Mouse (Mus musculus): ENCODE results near the gene Dnm3. TPM values are rescaled to one million over a fixed set of nuclear protein-coding genes. Genes with fewer than 3 reads are reported as not detected.

The Dnm3 gene
- polyA plus RNA-seq, 1 experiment from 2014 or later, result 71.6 TPM

DNA sequence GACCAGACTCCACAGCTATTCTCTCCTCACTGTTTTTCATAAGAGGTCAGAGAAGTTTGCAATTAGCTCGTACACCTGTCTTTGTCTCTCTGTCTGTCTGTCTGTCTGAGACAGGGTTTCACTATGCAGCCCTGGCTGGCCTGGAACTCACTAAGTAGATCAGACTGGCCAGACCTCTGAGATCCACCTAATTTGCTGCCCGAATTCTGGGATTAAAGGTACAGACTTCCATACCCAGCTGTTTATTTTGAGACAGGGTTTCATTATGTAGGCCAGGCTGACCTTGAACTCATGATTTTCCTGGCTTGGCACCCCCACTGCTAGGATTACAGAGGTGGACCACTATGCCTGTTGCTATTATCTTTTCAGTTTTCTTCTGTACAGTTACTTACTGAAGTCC is 319.3 kb downstream of the Dnm3 start:
- Histone ChIP-seq H3K4me3 (replicated peaks; ENCODE audit: low read length) (no peak overlapping the region), H3K27ac (no peak overlapping the region), H3K4me1 (replicated peaks; ENCODE audit: control insufficient read depth, insufficient read depth, low read length) (no peaks in the 10 kb centered on the region), H3K36me3 (replicated peaks; ENCODE audit: control insufficient read depth, insufficient read depth) (no peaks in the 10 kb centered on the region), H3K9me3 (ENCODE audit: control insufficient read depth, low read length) (no peaks in the 10 kb centered on the region), H3K27me3 (ENCODE audit: control insufficient read depth, insufficient read depth, low read length) (no peaks in the 10 kb centered on the region), H3K9ac (no peak overlapping the region), H3K4me2 (replicated peaks) (no peak overlapping the region)
- 78% methylated on average over 2 of the region's 2 CpGs for WGBS
- ATAC-seq (ENCODE audit: low FRiP score) (no peak), DNase-seq (ENCODE audit: low spot score) (no peak)

DNA sequence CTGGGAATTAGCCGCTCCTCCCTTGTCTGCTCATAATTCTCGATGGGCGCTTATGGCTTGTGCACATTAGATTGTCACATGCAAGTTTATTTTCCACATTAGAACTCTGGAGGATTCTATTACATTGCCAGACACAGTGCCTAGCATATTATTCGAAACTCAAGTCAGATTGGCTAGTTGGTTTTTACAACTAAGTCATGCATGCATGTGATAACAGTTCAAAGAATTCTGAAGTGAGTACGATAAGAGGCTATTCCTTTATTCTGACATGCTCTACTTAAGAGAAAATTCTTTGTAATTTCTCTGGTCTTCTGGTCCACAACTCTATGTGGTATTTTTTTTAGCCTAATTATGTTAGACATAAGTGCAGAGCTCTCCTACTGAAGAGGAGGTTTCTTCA is 320.2 kb downstream of the Dnm3 start:
- H3K27ac ChIP-seq, result no peak overlapping the region
- H3K36me3 ChIP-seq (replicated peaks; ENCODE audit: control insufficient read depth, insufficient read depth), result no peaks in the 10 kb centered on the region
- WGBS, result 93% methylated on average over 5 of the region's 5 CpGs
- no peaks in the 10 kb centered on the region for H3K9me3 ChIP-seq (ENCODE audit: control insufficient read depth, low read length)
- no peak overlapping the region for H3K4me3 ChIP-seq (replicated peaks; ENCODE audit: low read length)
- no peaks in the 10 kb centered on the region for H3K27me3 ChIP-seq (ENCODE audit: control insufficient read depth, insufficient read depth, low read length)
- no peaks in the 10 kb centered on the region for H3K4me1 ChIP-seq (replicated peaks; ENCODE audit: control insufficient read depth, insufficient read depth, low read length)
- ATAC-seq (ENCODE audit: low FRiP score) (no peak), DNase-seq (ENCODE audit: low spot score) (no peak)
- H3K4me2 ChIP-seq (replicated peaks), result no peak overlapping the region
- H3K9ac ChIP-seq, result no peak overlapping the region

DNA sequence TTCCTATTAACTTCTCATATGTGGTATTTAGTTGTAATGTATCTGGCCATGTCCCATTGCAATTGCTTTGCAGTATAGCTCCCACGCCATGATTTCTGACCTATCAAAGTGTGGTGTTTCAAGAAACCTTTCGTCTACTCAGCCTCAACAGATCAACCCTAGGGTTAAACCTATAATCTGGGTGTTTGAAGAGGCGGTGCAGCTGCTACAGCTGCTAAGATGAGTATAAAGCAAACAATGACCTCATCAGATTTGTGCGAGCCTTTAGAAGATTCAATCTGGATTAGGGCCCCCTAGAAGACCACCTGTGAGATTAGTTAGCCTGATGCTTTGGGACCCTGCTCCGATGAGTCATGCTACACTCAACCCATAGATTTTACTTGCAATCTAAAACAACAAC is 321.0 kb downstream of the Dnm3 start:
- Histone ChIP-seq H3K4me1 (replicated peaks; ENCODE audit: control insufficient read depth, insufficient read depth, low read length) (no peaks in the 10 kb centered on the region), H3K36me3 (replicated peaks; ENCODE audit: control insufficient read depth, insufficient read depth) (no peaks in the 10 kb centered on the region), H3K27ac (no peak overlapping the region), H3K27me3 (ENCODE audit: control insufficient read depth, insufficient read depth, low read length) (no peaks in the 10 kb centered on the region), H3K9ac (no peak overlapping the region), H3K4me2 (replicated peaks) (no peak overlapping the region), H3K9me3 (ENCODE audit: control insufficient read depth, low read length) (no peaks in the 10 kb centered on the region), H3K4me3 (replicated peaks; ENCODE audit: low read length) (no peak overlapping the region)
- DNase-seq (ENCODE audit: low spot score), result no peak
- ATAC-seq (ENCODE audit: low FRiP score), result no peak
- WGBS, result 90% methylated on average over 5 of the region's 5 CpGs

DNA sequence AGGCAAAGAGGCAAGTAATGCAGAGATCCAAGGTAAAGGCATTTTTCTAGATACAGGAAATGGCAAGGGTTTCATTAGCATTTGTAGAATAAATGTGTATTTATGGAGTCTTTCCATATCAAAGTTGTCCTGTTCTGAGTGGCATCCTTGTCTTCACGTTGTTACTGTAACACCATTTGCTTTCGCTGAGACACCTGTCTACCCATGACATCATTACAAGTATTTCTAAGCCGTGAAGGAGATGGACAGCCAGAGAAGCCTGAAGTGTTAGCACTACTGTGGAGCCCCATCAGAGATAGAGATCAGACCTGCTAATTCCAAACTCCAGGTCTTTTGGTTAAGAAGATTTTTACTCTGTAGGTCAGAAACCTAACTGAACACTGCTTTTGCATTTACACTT is 322.3 kb downstream of the Dnm3 start:
- DNase-seq (ENCODE audit: low spot score) (no peak), ATAC-seq (ENCODE audit: low FRiP score) (no peak)
- Histone ChIP-seq H3K36me3 (replicated peaks; ENCODE audit: control insufficient read depth, insufficient read depth) (no peaks in the 10 kb centered on the region), H3K27me3 (ENCODE audit: control insufficient read depth, insufficient read depth, low read length) (no peaks in the 10 kb centered on the region), H3K4me3 (replicated peaks; ENCODE audit: low read length) (no peak overlapping the region), H3K9ac (no peak overlapping the region), H3K4me2 (replicated peaks) (no peak overlapping the region), H3K9me3 (ENCODE audit: control insufficient read depth, low read length) (no peaks in the 10 kb centered on the region), H3K4me1 (replicated peaks; ENCODE audit: control insufficient read depth, insufficient read depth, low read length) (no peaks in the 10 kb centered on the region), H3K27ac (no peak overlapping the region)
- 83% methylated on average over 3 of the region's 3 CpGs for WGBS

DNA sequence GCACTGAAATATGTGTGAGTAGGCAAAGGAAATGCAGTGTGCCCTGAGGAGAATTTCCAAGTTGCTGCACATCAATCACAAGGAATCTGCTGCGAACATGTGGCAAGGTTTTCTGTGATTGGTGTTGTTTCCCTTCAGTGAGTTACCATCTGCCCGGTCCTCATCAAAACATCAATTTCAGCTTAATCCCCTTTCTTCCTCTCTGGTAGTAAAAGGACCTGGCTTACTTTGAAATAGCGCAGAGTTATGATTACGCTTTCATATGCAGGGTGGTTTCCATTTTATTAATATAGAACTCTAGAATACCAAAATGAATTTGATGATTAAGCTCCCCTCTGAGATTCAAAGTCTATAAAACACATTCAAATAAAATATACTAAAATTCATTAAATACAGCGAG is 324.7 kb downstream of the Dnm3 start:
- Histone ChIP-seq H3K27me3 (ENCODE audit: control insufficient read depth, insufficient read depth, low read length) (no peaks in the 10 kb centered on the region), H3K9me3 (ENCODE audit: control insufficient read depth, low read length) (no peaks in the 10 kb centered on the region), H3K4me1 (replicated peaks; ENCODE audit: control insufficient read depth, insufficient read depth, low read length) (no peaks in the 10 kb centered on the region), H3K4me2 (replicated peaks) (no peak overlapping the region), H3K9ac (no peak overlapping the region), H3K4me3 (replicated peaks; ENCODE audit: low read length) (no peak overlapping the region), H3K36me3 (replicated peaks; ENCODE audit: control insufficient read depth, insufficient read depth) (no peaks in the 10 kb centered on the region), H3K27ac (no peak overlapping the region)
- 68% methylated on average over 5 of the region's 5 CpGs for WGBS
- no peak for ATAC-seq (ENCODE audit: low FRiP score)
- no peak for DNase-seq (ENCODE audit: low spot score)

DNA sequence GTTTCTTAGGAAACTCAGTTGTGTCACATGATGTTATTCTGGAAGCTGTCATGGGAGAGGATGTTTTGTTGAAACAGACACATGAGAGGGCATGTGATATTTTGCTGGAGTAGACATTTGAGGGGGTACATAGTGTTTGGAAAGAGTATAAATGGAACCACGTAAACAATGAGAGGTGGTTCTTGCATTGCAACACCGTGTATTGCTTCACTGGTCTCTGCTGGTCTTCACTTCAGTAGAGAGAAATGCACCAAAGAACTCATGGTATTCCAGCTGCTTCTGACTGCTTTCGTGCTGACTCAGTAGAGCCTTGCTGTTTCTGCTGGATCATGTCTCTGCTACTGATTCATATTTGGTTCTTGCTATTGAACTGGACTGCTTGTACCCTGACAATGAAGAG is 328.1 kb downstream of the Dnm3 start:
- ATAC-seq (ENCODE audit: low FRiP score), result no peak
- Histone ChIP-seq H3K4me3 (replicated peaks; ENCODE audit: low read length) (no peak overlapping the region), H3K27ac (no peak overlapping the region), H3K9ac (no peak overlapping the region), H3K36me3 (replicated peaks; ENCODE audit: control insufficient read depth, insufficient read depth) (no peaks in the 10 kb centered on the region), H3K27me3 (ENCODE audit: control insufficient read depth, insufficient read depth, low read length) (no peaks in the 10 kb centered on the region), H3K4me2 (replicated peaks) (no peak overlapping the region), H3K4me1 (replicated peaks; ENCODE audit: control insufficient read depth, insufficient read depth, low read length) (no peaks in the 10 kb centered on the region), H3K9me3 (ENCODE audit: control insufficient read depth, low read length) (no peaks in the 10 kb centered on the region)
- no peak for DNase-seq (ENCODE audit: low spot score)
- WGBS, result 94% methylated on average over 3 of the region's 3 CpGs

DNA sequence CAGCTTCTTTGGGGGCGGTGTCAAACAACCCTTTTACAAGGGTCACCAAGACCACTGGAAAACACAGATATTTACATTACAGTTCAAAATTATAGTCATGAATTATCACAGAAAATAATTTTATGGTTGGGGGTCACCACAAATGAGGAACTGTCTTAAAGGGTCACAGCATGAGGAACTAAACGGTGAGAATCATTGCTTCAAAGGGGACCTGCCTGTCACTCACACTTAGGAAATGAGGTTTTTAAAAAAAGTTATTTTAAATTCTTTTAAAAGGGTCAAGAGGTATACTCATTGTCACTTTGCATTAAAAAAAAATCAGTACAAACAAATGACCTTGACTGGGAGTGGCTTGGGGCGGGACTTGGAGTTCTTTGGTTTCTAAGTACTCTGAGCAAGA is 330.3 kb downstream of the Dnm3 start:
- no peak for DNase-seq (ENCODE audit: low spot score)
- Histone ChIP-seq H3K4me1 (replicated peaks; ENCODE audit: control insufficient read depth, insufficient read depth, low read length) (no peaks in the 10 kb centered on the region), H3K27me3 (ENCODE audit: control insufficient read depth, insufficient read depth, low read length) (no peaks in the 10 kb centered on the region), H3K9me3 (ENCODE audit: control insufficient read depth, low read length) (no peaks in the 10 kb centered on the region), H3K4me2 (replicated peaks) (no peak overlapping the region), H3K9ac (no peak overlapping the region), H3K4me3 (replicated peaks; ENCODE audit: low read length) (no peak overlapping the region), H3K27ac (no peak overlapping the region), H3K36me3 (replicated peaks; ENCODE audit: control insufficient read depth, insufficient read depth) (no peaks in the 10 kb centered on the region)
- WGBS, result 91% methylated on average over 3 of the region's 3 CpGs
- no peak for ATAC-seq (ENCODE audit: low FRiP score)

DNA sequence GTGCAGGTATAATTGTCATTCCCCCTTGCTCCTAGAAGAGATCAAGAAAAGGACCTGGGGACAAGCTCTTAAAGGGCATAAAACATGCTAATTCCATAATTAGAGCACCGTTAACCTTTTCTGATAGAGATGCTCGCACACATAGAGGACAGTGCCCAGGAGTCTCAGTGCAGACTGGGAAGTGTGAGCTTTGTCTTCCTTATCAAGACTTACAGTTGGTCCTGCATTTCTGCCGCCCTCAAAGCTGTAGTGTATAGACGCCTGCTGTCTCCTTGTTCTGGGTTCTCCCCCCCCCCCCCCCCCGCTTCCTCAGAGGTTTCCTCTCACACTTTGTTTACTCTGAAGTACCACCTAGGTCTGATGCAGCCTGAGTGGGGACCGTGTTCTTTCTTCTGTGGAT is 332.1 kb downstream of the Dnm3 start:
- Histone ChIP-seq H3K4me2 (replicated peaks) (no peak overlapping the region), H3K9me3 (ENCODE audit: control insufficient read depth, low read length) (no peaks in the 10 kb centered on the region), H3K36me3 (replicated peaks; ENCODE audit: control insufficient read depth, insufficient read depth) (no peaks in the 10 kb centered on the region), H3K9ac (no peak overlapping the region), H3K27ac (no peak overlapping the region), H3K4me1 (replicated peaks; ENCODE audit: control insufficient read depth, insufficient read depth, low read length) (no peaks in the 10 kb centered on the region), H3K27me3 (ENCODE audit: control insufficient read depth, insufficient read depth, low read length) (no peaks in the 10 kb centered on the region), H3K4me3 (replicated peaks; ENCODE audit: low read length) (no peak overlapping the region)
- DNase-seq (ENCODE audit: low spot score) (no peak), ATAC-seq (ENCODE audit: low FRiP score) (no peak)
- WGBS, result 84% methylated on average over 5 of the region's 6 CpGs

DNA sequence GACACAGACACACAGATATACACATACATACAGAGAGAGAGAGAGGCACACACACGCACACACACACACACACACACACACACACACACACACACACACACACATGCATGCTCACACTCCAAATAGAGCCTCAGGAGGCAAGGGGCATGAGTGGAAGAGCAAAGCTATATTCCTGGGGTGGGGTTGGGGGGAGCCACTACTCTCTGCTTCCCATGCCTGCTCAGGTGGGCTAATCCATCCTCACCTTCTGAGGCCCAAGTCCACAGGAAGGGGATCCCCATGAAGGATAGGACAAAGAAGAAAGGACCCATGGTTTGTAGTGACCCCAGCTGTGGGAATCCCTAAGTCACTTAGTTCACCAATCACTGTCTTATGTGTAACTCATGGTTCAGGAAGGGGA is 332.8 kb downstream of the Dnm3 start:
- Histone ChIP-seq H3K4me2 (replicated peaks) (no peak overlapping the region), H3K4me1 (replicated peaks; ENCODE audit: control insufficient read depth, insufficient read depth, low read length) (no peaks in the 10 kb centered on the region), H3K9ac (no peak overlapping the region), H3K27ac (no peak overlapping the region), H3K36me3 (replicated peaks; ENCODE audit: control insufficient read depth, insufficient read depth) (no peaks in the 10 kb centered on the region), H3K27me3 (ENCODE audit: control insufficient read depth, insufficient read depth, low read length) (no peaks in the 10 kb centered on the region), H3K4me3 (replicated peaks; ENCODE audit: low read length) (no peak overlapping the region), H3K9me3 (ENCODE audit: control insufficient read depth, low read length) (no peaks in the 10 kb centered on the region)
- ATAC-seq (ENCODE audit: low FRiP score) (no peak), DNase-seq (ENCODE audit: low spot score) (no peak)
- WGBS, result 60% methylated on average over 1 of the region's 1 CpGs
